Mouse (Mus musculus): ENCODE results near the gene Bmx. TPM values are rescaled to one million over a fixed set of nuclear protein-coding genes. Genes with fewer than 3 reads are reported as not detected.

Bmx gene
- total RNA-seq (2015) (4.1 and 5.0 TPM in 2 replicates), total RNA-seq (2017) (4.4 and 9.0 TPM in 2 replicates)

- ATAC-seq (replicated peaks; ENCODE audit: poor library complexity): peak; percentile 77
Measured at GRCm38 (mm10) chrX:164258057-164258456, at the start of gene Bmx. Gene Bmx (minus strand): TSS chrX:164258193.

DNA sequence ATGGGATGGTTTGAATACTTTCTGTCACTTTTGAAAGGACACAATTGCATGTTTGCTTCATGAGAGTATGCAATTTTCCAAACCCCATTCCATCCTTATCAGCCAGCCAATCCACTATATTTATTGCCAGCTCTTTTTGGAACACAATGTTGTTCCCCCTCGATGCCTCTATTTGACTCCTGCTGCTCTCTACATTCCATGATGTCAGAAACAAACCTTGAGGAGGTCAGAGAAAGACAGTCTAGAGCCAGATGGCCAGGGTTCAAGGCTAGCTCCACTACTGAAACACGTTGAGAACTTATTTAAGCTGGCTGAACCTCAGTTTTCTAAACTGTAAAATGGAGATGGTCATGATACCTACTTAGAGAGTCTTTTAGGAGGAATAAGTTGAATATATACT lies 48.3 kb upstream of the Bmx start:
- no peak for ATAC-seq (replicated peaks; ENCODE audit: poor library complexity)

DNA sequence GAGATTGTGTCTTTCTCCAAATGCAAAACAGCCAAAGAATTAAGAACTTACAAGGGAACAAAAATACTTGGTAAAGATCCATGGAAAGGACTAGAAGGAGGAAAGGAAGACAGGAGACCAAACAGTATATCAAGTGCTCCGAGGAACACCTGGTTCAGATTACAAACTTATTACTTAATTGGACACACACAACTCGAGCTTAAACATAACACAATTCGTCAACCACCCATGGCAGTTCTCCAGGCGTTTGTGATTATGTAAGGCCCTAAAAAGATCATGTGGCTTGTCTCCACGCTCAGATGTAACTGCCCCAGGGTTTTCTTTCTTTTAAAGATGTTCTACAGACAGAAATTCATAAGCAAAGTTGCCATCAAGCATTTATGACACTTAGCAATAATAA lies 33.2 kb upstream of the Bmx start:
- no peak for ATAC-seq (replicated peaks; ENCODE audit: poor library complexity)

- peak; percentile 95 for ATAC-seq (replicated peaks; ENCODE audit: poor library complexity)
Measured at GRCm38 (mm10) chrX:164287077-164287476, 29.1 kb upstream of the Bmx start.

GRCm38 (mm10) chrX:164283808-164284207 lies 25.8 kb upstream of the Bmx start:
- no peak for ATAC-seq (replicated peaks; ENCODE audit: poor library complexity)

DNA sequence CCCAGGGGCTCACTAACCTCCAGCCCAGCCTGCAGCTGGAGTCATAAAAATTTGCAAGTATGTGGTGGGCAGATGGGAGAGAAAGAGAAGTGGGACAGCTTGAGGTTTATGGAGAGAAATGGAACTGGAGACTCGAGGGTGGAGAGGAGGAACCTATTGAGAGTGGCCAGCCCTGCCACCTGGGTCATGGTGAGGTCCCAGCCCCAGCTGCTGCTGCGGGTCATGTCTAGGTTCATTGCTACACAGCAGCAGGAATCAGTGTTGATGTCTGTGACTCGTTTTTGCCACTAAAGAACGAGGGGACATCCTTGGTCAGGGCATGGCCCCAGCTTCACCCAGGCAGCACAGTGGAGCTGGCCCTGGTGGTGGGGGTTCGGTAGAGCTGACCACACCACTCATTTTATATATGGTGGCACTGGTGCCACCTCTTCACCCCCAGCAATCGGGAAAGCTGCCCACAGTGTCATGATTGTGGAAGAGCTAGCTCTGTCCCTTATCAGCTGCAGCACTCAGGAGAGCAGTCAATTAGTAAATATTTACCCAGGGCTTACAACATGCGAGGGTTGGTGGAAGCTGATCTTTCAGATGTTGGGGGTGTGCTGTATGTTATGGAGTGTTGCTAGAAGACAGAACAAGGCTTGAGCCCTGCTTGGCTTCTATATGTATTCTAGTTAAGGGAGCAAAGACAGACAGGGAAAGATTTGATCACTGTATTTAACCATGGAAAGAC lies 23.1 kb upstream of the Bmx start:
- ATAC-seq (replicated peaks; ENCODE audit: poor library complexity): peak; percentile 46

GRCm38 (mm10) chrX:164275536-164275935 lies 17.5 kb upstream of the Bmx start:
- no peak for ATAC-seq (replicated peaks; ENCODE audit: poor library complexity)

DNA sequence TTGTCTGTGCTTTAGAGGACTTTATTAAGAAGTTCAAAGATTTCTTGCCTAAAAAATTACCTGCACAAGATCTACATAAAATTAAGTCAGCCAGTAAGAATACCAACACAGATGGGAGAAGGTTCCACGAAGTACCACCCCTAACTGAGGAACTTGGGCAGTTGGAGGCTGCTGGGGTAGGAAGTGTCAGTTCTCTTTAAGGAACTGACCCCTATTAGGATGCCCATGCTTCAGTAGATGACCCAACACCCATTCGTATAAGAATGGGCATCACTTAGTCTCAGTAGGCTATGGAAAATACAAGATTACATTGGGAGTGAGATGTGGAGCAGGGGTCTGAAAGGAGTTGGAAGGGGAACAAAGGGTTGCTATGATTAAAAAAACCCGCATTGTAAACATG lies 12.6 kb upstream of the Bmx start:
- ATAC-seq (replicated peaks; ENCODE audit: poor library complexity): 0 out of 2 replicates have a peak, but pooled peaks have one; percentile 20

DNA sequence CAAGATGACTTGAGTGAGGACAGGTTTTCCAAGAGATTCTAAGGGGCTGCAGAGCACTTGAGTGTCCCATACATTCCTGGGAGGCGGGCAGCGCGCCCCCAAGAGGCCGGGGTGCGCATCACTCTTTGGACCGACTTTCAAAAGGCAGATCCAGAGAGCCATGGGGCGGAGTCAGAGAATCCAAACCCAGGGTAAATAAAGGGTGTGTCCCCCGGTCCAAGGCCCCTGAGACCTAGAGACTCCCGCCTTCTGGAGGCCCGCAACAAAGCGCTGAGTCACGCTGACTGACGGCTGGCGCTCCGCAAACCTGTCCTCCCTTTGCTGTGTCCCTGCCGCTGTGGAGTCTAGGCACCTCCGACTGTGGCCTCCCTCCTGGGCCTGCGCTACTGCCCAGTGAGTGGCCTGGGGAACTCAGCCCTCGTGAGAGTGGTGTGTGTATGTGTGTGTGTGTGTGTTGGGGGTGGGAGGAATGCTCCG lies 11.3 kb upstream of the Bmx start, which contains the start of gene Pir:
Gene Pir, plus strand, starts transcription at position 87 of the 477 bp plus-strand sequence.
- ATAC-seq (replicated peaks; ENCODE audit: poor library complexity): peak; percentile 94

GRCm38 (mm10) chrX:164264861-164265260 lies 6.9 kb upstream of the Bmx start:
- ATAC-seq (replicated peaks; ENCODE audit: poor library complexity): no peak

DNA sequence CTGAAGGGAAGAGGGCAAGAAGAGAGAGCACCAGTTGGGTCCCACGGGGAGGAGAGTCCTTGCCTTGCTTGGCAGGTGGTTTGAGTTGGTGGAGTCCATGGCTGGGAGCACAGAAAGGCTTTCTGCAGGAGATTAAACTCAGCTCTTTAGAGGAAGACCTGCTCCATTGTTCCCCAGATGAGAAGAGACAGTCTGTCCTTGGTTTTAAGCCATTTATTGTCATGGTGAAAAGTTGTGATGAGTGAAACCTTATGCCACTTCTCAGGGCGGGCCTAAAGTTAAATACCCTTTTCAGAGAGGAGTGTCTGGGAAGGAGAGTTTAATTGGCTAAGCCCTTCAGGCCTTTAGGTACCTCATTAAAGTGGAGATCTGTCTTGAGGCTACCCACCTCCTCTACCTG lies 4.3 kb upstream of the Bmx start:
- ATAC-seq (replicated peaks; ENCODE audit: poor library complexity): no peak

- peak; percentile 66 for ATAC-seq (replicated peaks; ENCODE audit: poor library complexity)
Measured at GRCm38 (mm10) chrX:164258662-164259061, 669 bp upstream of the Bmx start.

- ATAC-seq (replicated peaks; ENCODE audit: poor library complexity): peak; percentile 53
Measured at GRCm38 (mm10) chrX:164256527-164256926, 1.5 kb downstream of the Bmx start.

DNA sequence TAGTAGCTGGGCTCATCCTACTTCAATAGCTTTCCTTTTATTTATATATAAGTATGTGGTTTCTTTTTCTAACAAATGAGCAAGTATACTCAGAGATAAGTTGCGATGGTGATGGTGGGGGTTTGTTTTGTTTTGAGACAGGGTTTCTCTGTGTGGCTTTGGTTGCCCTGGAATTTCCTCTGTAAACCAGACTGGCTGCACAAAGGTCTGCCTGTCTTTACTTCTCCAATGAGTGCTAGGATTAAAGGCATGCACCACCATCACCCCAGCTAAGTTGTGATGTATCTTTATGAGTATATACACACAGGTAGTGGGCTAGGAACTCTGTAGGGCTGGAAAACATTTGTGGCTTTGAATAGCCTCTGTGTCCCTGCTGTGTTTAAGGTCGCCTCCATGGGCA lies 11.3 kb downstream of the Bmx start:
- no peak for ATAC-seq (replicated peaks; ENCODE audit: poor library complexity)

- ATAC-seq (replicated peaks; ENCODE audit: poor library complexity): peak; percentile 34; the same call in 1 of the 2 replicates
Measured at GRCm38 (mm10) chrX:164245714-164246113, 12.3 kb downstream of the Bmx start.

- no peak for ATAC-seq (replicated peaks; ENCODE audit: poor library complexity)
Measured at GRCm38 (mm10) chrX:164233380-164233779, 24.6 kb downstream of the Bmx start.

- ATAC-seq (replicated peaks; ENCODE audit: poor library complexity): peak; percentile 92
Measured at GRCm38 (mm10) chrX:164221989-164222388, 36.0 kb downstream of the Bmx start.

DNA sequence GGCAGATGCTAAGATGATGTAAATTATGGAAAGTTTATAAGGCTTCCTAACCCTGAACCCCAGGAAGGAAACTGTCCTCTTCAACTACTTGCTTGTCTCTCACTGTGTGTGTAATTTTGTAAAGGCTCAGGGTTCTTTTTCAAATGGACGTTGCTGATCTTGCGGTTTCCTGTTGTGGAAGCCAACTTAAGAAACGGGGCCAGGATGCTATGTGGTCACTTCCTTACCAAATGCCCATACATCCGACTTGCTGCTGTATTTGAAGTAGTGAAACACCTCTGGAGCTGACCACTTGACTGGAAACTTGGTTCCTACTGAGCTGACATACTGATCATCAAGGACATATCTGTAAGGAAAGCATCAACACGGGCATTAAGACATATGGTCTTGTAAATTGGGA lies 57.4 kb downstream of the Bmx start:
- peak; percentile 93 for ATAC-seq (replicated peaks; ENCODE audit: poor library complexity)

DNA sequence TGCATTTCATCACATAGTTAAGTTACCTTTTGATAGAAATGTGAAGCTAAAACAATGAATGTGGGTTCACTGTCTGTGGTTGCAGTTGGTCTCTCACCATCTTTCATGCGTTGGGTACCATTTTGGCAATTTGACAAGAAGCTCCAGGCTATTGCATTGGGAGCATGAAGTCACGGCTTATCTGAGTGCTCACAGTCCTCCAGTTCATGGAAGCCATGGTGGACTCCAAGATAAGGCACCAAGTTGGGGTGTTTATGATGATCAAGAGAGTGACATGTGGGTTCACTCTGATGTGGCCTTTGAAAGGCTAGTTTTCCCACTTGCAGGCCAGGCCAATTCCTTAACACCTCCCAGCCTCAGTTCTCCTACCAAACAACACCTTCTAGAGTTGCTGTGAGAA lies 60.3 kb downstream of the Bmx start:
- ATAC-seq (replicated peaks; ENCODE audit: poor library complexity): peak; percentile 84

DNA sequence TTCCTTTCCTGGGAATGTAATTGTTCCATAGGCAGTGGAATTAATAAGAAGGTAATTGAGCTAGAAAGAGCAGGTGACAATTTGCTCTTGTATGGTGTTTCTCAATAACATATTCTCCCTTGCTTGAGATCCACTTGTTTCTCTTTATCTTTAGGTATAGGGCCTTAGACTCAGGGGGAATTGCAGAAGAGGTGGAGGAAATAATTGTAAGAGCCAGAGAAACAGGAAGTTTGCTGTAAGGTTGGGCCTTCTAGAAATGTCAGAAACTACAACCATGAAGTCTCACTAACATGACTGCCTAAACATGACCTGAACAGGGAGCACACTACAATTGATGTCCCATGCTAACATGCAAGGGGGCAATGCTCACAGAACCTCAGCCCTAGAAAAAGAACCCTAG lies 68.1 kb downstream of the Bmx start:
- peak; percentile 63 for ATAC-seq (replicated peaks; ENCODE audit: poor library complexity)

DNA sequence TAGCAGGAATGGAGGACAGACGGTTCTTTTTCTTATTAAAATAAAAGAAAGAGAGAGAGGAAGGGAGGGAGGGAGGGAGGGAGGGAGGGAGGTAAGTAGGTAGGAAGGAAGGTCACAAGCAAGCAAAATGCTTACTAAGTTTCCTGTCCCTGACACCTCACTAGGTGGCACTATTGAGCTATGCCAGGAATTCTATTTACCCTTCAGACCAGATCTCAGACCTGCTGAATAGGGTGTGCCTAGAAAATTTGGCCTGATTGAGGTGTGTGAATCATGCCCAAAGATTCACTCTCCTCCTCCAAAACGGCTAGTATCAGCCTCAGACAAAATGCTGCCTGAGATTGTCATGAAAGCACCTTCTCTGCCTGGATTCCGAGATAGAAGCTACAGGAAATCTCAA lies 74.1 kb downstream of the Bmx start:
- ATAC-seq (replicated peaks; ENCODE audit: poor library complexity): peak; percentile 92

GRCm38 (mm10) chrX:164179746-164180145 lies 78.2 kb downstream of the Bmx start:
- ATAC-seq (replicated peaks; ENCODE audit: poor library complexity): peak; percentile 89

GRCm38 (mm10) chrX:164178856-164179255 lies 79.1 kb downstream of the Bmx start:
- no peak for ATAC-seq (replicated peaks; ENCODE audit: poor library complexity)

Measured in megakaryocyte progenitor cell, adult 5-6 weeks (primary cell).